Mouse (Mus musculus) embryonic facial prominence, embryonic 14.5 days (tissue): ENCODE measurements around the gene Pcna. TPM values are rescaled to one million over a fixed set of nuclear protein-coding genes. Genes with fewer than 3 reads are reported as not detected.
"Not testable (repeated sequence)": the region's sequence is repeated elsewhere in the genome, so short reads cannot be mapped to it uniquely, and the experiment has no call there.

Experiments used
- ATAC-seq: fragments of 200-750 bp; cut with Nextera tagmentation; 2 replicates; pipeline ENCODE4 v1.8.0; 2017; ENCODE audit warnings: low read depth, moderate number of reproducible peaks, moderate TSS enrichment
- DNase-seq: peaks from one replicate; pipeline ENCODE4 v3.0.0-alpha.2; 2015; ENCODE audit warnings: low spot score
- H3K27ac ChIP-seq: fragments of 300-500 bp; sonication (generic); replicated peaks from 2 replicates; pipeline ENCODE4 v1.5.1; 2014; ENCODE audit warnings: low read depth, mild to moderate bottlenecking, low read length, moderate library complexity
- H3K27me3 ChIP-seq: fragments of 300-500 bp; sonication (generic); replicated peaks from 2 replicates; pipeline ENCODE4 v1.6.1; 2014; ENCODE audit warnings: low read length; ENCODE audit not compliant: control insufficient read depth, insufficient read depth
- H3K36me3 ChIP-seq: fragments of 300-500 bp; sonication (generic); 2 replicates; pipeline ENCODE4 v1.6.1; 2014; ENCODE audit warnings: low read length, mixed read lengths; ENCODE audit not compliant: control insufficient read depth, insufficient read depth
- H3K4me1 ChIP-seq: fragments of 300-500 bp; sonication (generic); 2 replicates; pipeline ENCODE4 v1.6.1; 2014; ENCODE audit warnings: antibody characterized with exemption, low read length; ENCODE audit not compliant: control insufficient read depth, insufficient read depth
- H3K4me2 ChIP-seq: fragments of 300-500 bp; sonication (generic); 2 replicates; pipeline ENCODE4 v1.6.1; 2014; ENCODE audit warnings: low read depth, mild to moderate bottlenecking, low read length, moderate library complexity, mixed read lengths
- H3K4me3 ChIP-seq: fragments of 300-500 bp; sonication (generic); 2 replicates; pipeline ENCODE4 v1.5.1; 2014; ENCODE audit warnings: low read depth, mild to moderate bottlenecking, low read length
- H3K9ac ChIP-seq: fragments of 300-500 bp; sonication (generic); 2 replicates; pipeline ENCODE4 v1.6.1; 2014; ENCODE audit warnings: low read depth, mild to moderate bottlenecking, low read length, moderate library complexity, mixed read lengths
- H3K9me3 ChIP-seq: fragments of 300-500 bp; sonication (generic); 2 replicates; pipeline ENCODE4 v1.6.1; 2016; ENCODE audit warnings: low read length; ENCODE audit not compliant: control insufficient read depth
- WGBS: fragments of 180-500 bp; shearing (Covaris S2); extraction: QIAGEN DNeasy Blood & Tissue Kit; methylation state at CpG from one replicate; pipeline ENCODE4 v1.1.7; 2014; 5-methylcytosine and 5-hydroxymethylcytosine counted together
- polyA plus RNA-seq: library from polyadenylated mRNA; unstranded; fragments of >200 nt; fragmentation: Nextera tagmentation; extraction: Ambion mirVana; gene quantifications from 2 replicates; pipeline ENCODE4 v1.2.1, GENCODE M21; 2014

Pcna gene
- polyA plus RNA-seq, 1 experiment from 2014 or later = 222 TPM

DNA sequence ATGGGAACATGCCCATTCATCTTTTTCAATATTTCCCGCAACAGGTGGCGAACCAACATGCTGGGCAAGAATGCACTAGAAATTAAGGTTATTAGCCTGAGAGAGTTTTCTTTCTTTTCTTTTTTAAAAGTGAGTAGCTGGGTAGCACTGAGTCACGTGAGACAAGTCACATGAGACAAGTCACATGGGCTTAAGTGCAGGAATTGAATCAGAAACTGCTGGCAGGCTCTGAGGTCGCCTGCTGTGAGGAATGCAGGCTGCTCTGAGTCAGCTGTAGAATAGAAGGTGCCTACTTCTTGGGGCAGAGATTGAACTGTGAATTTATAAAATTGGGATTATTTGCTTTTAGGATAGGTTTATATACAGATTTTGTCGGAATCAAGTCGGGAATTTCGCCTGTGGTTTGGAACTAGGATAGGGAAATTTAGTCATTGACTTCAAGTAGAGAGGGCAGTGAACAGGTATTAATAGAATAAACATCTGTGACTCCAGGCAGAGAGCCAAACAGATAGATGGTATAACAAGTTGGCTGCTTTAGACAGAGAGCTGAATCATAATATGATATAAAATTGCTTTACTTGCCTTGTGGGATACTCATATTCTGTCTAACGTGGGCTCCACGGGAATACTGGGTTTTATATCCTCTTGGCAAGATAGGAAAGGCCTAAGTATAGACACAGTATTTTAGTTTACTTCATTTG, 33.4 kb upstream of the Pcna start:
- ATAC-seq = no peak
- 78% methylated on average over 9 of the region's 9 CpGs for WGBS
- Histone ChIP-seq H3K27ac (no peak overlapping the region), H3K9ac (no peak overlapping the region), H3K9me3 (peaks cover 9% of the 10 kb centered on the region; the same call in 1 of the 2 replicates), H3K4me3 (no peak overlapping the region), H3K4me2 (no peak overlapping the region), H3K27me3 (no peaks in the 10 kb centered on the region), H3K36me3 (no peaks in the 10 kb centered on the region), H3K4me1 (peaks cover 23% of the 10 kb centered on the region)
- DNase-seq = no peak

DNA sequence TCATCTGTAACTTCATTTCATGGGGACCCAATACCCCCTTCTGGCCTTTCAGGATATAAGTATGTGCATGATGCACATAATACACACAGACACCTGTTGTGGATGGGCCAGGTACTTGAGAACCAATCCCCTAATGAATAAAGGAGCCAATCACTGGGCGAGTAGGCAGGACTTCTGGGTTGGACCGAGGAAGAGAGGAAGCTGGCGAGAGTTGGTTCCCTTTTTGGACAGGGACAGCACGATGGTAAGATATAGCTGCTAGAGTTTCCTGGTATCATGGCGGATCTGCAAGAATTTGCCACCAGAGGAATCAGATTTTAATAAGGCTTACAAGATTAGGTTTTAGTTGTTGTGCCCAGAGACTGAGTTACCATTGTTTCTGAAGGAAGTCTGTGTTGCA, 32.6 kb upstream of the Pcna start:
- H3K4me1 ChIP-seq = peaks cover 23% of the 10 kb centered on the region
- not testable (repeated sequence) for H3K9ac ChIP-seq, H3K27me3 ChIP-seq, H3K27ac ChIP-seq, ATAC-seq, H3K36me3 ChIP-seq, H3K4me3 ChIP-seq, H3K9me3 ChIP-seq, DNase-seq, H3K4me2 ChIP-seq
- WGBS = 94% methylated on average over 5 of the region's 5 CpGs

DNA sequence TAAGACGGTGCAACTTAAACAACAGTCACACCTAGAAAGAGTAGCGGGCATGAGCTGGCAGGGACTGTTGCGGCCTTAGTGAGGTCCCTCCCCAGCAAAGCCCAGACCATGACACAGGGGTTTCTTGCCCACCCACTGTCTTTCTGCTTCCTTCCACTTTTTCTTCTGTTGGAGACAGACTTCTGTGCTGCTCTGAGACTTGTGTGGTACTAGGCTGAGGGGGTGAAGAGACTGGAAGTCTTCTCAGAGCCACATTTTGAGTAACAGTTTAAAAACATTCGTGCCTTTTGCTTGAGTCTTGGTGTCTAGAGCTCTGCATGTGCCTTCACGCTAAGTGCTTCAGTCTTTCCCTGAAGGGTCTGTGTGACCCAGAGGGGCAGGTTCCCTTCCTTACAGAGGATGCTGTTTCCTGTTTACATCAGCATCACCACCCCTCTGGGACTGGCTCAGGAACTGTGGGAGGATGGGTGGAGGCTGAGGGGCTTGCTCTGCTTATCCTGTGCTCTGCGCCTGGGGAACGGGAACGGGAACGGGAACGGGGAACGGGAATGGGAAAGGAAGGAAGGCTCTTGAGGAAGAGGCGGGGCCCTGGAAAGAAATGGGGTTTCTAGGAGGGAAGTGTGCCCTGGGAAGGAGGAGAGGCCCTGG, 31.5 kb upstream of the Pcna start:
- H3K27me3 ChIP-seq = no peaks in the 10 kb centered on the region
- 0 out of 2 replicates have a peak overlapping the region, but pooled peaks have one; percentile 44 for H3K27ac ChIP-seq
- ATAC-seq (0 out of 2 replicates have a peak, but pooled peaks have one; percentile 31), DNase-seq (peak; percentile 54)
- H3K4me1 ChIP-seq = peaks cover 23% of the 10 kb centered on the region
- peaks cover 9% of the 10 kb centered on the region; the same call in 1 of the 2 replicates for H3K9me3 ChIP-seq
- H3K4me2 ChIP-seq = no peak overlapping the region
- H3K36me3 ChIP-seq = 0 out of 2 replicates have a peak, but pooled peaks cover 4% of the 10 kb centered on the region
- no peak overlapping the region for H3K4me3 ChIP-seq
- H3K9ac ChIP-seq = no peak overlapping the region
- 69% methylated on average over 12 of the region's 12 CpGs for WGBS

DNA sequence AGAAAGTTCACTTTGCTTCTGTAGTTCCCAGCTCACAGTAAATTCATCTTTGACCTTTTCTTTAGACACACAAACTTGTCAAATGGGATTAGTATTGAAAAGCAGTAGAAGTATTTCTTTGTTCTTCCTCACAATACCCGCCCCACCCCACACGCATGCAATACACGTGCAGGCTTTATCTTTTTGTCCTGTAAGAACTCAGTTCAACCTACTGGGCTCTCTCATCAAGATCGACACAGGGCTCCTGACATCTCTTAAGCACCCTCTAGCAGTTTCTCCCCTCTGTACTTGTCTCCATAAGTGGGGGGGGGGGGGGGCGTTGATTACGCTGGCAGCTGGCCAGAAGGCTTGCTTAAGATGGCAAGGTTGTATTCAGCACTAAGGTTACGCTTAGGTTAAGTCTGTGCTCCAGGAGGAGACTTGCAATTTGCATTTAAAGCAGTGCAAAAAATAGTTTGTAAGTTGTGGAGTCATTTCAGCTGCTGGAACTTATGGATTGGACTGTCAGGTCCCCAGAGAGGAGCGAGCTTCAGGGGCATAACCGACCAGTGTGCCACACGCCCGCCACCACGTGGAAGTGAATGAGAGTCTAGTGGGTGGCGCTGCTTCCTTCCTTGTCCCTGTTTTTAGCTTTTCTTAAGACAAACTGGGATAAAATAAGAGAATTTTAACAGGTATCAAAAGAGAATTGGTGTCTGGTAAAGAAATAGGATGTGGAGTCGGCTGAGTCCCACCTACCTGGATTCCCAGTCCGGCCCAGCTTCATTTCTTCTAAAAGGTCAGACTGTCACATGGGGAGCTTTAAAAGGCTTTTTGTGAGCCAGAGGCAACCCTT, 30.3 kb upstream of the Pcna start:
- no peaks in the 10 kb centered on the region for H3K27me3 ChIP-seq
- peaks cover 23% of the 10 kb centered on the region for H3K4me1 ChIP-seq
- H3K36me3 ChIP-seq = 0 out of 2 replicates have a peak, but pooled peaks cover 4% of the 10 kb centered on the region
- H3K4me2 ChIP-seq = no peak overlapping the region
- no peak overlapping the region for H3K4me3 ChIP-seq
- no peak overlapping the region for H3K9ac ChIP-seq
- ATAC-seq = peak; percentile 45; the same call in 1 of the 2 replicates
- 50% methylated on average over 15 of the region's 15 CpGs for WGBS
- H3K9me3 ChIP-seq = peaks cover 9% of the 10 kb centered on the region; the same call in 1 of the 2 replicates
- H3K27ac ChIP-seq = peak overlapping the region; percentile 63; the same call in 1 of the 2 replicates
- DNase-seq = peak; percentile 57

DNA sequence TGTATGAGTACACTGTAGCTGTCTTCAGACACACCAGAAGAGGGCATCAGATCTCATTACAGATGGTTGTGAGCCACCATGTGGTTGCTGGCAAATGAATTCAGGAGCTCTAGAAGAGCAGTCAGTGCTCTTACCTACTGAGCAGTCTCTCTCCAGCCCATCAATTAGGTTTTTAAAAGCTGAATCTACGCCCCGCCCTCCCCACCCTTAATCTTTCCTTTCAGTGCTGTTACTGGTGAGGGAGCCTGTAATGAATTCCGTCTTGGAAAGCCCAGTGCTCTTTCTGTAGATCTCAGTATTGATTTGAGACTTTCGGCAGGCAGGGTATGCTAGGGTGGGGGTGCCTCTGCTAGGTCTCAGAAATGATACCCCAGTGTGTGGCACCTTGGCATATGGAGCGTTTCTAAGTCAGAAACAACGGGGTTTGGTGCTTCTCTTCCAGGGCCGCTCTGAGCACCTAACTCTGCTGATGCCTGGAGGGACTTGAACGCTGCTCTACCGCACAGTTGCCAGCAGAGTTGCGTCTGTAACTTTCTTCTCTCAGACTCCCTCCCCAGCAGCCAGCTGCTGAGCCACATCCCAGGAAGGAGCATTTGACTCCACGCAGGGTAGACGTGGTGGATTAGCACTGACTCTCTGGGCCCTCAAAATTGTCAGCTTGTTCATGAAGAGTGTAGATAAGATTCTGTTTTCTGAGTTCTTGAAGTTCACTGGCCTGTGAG, 29.5 kb upstream of the Pcna start:
- Histone ChIP-seq H3K4me2 (no peak overlapping the region), H3K9ac (no peak overlapping the region), H3K4me3 (no peak overlapping the region), H3K27ac (peak overlapping the region; percentile 63; the same call in 1 of the 2 replicates), H3K9me3 (peaks cover 9% of the 10 kb centered on the region; the same call in 1 of the 2 replicates), H3K27me3 (no peaks in the 10 kb centered on the region), H3K36me3 (0 out of 2 replicates have a peak, but pooled peaks cover 4% of the 10 kb centered on the region), H3K4me1 (peaks cover 23% of the 10 kb centered on the region)
- WGBS = 33% methylated on average over 12 of the region's 12 CpGs
- peak; percentile 51; the same call in 1 of the 2 replicates for ATAC-seq
- DNase-seq = no peak

DNA sequence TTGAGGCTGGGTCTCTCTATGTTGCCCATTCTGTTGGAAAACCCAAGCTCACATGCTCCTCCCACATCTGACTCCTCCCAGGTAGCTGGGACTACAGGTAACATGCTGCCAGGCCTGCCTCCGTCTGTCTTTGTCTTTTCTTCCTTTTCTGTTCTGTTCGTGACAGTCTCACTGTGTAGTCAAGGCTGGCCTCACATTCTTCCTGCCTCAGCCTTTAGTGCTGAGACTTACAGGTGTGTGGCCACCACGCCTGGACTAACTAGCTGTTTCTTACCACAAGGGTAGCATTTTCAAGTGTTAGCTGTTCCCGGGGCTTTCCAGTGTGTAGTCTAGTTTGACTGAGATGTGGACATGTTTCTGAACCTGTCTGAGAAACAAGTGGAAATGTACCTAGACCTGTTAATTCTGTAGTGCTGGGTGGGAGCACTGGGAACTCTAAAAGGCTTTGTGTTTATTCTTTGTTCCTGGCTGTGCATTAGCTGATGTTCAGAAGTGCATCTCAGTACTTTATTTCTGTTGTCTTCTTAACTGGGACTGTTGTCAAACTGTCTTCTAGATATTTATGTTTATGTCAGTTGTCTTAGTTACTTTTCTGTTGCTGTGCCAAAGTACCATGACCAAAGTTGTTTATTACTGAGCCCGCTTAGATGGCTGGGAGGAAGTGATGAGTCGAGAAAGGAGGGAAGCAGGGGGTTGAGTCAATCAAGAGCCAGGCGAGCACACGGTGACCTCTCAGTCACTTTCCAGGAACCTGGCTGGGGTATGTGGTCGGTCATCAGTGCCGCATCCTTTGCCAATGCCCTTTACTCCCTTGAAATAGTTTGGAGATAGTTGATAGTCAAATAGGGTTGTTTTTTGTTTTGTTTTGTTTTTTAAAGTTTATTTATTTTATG, 28.7 kb upstream of the Pcna start:
- Histone ChIP-seq H3K4me1 (peaks cover 23% of the 10 kb centered on the region), H3K9ac (no peak overlapping the region), H3K4me3 (no peak overlapping the region), H3K27ac (no peak overlapping the region), H3K36me3 (0 out of 2 replicates have a peak, but pooled peaks cover 4% of the 10 kb centered on the region), H3K9me3 (peaks cover 4% of the 10 kb centered on the region; the same call in 1 of the 2 replicates), H3K4me2 (no peak overlapping the region), H3K27me3 (no peaks in the 10 kb centered on the region)
- DNase-seq = no peak
- 60% methylated on average over 10 of the region's 10 CpGs for WGBS
- no peak for ATAC-seq

DNA sequence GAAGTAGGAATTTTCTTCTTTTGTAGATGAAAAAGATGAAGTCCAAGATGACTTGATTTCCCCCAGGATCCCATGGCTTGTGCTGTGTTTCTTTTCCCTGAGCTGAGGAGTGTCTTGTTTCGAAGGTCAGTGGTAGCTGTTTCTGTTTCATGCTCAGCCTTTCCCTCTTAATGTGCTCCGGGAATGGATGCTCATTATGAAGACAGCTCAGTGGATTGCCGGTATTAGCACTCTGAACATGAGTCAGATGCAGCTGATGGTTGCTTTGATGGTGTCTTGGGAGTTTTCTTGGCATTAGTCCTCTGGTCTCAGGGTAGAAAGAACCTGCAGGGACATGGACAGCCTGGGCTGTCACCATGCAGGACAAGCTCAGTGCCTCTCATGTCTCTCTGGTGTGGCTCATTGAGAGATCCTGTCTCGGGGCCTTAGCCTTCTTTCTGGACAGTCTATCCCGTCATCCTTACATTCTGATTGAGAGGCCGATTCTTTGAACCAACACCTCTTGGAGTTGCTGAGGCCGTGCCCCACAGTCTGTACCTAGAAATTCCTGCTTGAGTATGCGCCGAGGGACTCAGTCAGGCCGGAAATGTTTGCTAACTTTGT, 27.5 kb upstream of the Pcna start:
- Histone ChIP-seq H3K4me1 (peaks cover 23% of the 10 kb centered on the region), H3K27ac (no peak overlapping the region), H3K4me3 (no peak overlapping the region), H3K36me3 (0 out of 2 replicates have a peak, but pooled peaks cover 4% of the 10 kb centered on the region), H3K27me3 (no peaks in the 10 kb centered on the region), H3K9ac (no peak overlapping the region), H3K9me3 (no peaks in the 10 kb centered on the region), H3K4me2 (no peak overlapping the region)
- DNase-seq (no peak), ATAC-seq (no peak)
- 90% methylated on average over 10 of the region's 10 CpGs for WGBS
